Mouse (Mus musculus): ENCODE results near the gene Sbno1. TPM values are rescaled to one million over a fixed set of nuclear protein-coding genes. Genes with fewer than 3 reads are reported as not detected.
"Not testable (repeated sequence)": the region's sequence is repeated elsewhere in the genome, so short reads cannot be mapped to it uniquely, and the experiment has no call there.

The Sbno1 gene
- total RNA-seq, 4 experiments from 2014 or later, result 135 to 183 (median 148) TPM

DNA sequence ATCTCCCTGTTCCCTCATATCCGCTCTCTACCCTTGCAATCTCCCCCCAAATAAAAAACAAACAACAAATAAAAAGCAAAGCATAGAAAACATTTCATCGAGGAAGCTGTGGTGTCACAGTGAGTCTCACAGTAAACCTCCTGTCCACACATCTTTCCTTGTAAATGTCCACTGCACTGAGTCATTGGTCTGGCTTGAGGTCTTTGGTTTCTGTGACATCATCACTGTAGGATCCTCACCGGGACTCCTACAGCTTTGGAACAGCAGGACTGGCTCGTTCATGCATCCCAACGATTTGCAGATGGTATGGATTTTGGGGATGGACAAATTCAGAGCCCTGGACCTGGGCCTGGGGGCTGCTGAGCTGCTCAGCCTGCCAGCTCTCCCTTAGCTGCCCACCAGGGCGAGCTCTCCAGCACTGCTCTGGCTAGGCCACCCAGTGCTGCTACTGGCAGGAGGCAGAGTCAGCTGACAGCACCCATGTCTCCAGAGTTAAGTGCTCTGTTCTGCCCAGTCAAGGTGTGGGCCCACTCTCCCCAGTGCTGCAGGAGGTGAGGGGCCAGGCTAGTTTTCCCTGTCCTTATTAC is 84.0 kb downstream of the Sbno1 start:
- not testable (repeated sequence) for DNase-seq (ENCODE audit: low spot score in 2 of 2)

DNA sequence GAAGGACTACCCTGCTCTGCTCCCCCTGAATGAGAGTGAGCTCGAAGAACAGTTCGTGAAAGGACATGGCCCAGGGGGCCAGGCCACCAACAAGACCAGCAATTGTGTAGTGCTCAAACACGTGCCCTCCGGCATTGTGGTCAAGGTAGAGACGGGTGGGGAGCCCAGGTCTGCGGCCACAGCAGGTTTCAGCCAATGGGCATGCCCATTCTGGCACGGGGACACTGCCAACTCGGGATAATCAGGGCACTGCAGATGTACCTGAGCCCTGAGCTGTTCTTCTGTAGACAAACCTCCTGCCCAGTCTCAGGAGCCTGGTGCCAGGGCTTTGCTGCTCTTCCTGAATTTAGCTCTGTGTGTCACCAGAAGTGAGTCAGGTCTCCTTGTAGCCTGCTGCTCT is 87.0 kb downstream of the Sbno1 start:
- DNase-seq (ENCODE audit: low spot score in 2 of 2), result no peak

DNA sequence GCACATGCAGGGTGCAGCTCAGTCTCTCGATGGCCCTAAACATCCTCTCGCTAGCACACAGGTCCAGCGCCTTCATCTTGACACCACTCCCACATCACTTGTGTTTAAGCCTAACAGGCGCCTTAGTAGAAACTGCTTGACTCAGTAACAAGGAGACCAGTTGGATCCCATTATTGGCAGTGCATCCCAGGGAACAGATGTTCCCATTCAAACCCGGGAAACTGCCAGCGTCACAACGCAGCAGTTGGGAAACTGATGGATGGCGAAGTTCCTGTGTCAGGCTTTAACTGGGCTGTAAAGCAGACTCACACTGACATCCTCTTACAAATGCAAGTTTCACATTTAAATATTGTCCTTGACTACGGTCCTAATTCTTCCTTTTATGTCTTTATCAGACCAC is 87.9 kb downstream of the Sbno1 start:
- DNase-seq (ENCODE audit: low spot score in 2 of 2), result peak; percentile 60 to 69

GRCm38 (mm10) chr5:124337103-124337502 is 88.7 kb downstream of the Sbno1 start:
- no peak for DNase-seq (ENCODE audit: low spot score in 2 of 2)

DNA sequence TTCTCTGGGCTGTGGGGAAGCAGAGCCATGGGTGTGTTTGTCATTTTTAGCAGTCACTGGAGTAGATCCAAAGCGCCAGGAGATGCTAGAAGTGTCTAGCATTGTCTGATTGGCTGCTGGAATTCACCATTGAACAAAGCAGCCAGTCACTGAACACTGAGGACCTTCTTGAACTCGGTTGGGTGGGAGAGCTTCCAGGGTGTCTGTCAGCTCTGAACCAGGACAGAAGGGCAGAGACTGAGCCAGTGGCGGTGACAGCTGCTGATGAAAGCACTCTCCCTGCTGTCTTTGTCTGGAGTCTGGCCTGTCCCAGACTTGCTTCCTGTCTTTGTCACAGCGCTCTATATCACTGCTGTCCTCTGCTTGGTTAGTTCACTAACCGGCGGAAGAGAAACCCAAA is 91.4 kb downstream of the Sbno1 start:
- DNase-seq (ENCODE audit: low spot score in 2 of 2), result peak; percentile 51 to 66

GRCm38 (mm10) chr5:124330086-124330485 is 95.7 kb downstream of the Sbno1 start:
- no peak for DNase-seq (ENCODE audit: low spot score in 2 of 2)

DNA sequence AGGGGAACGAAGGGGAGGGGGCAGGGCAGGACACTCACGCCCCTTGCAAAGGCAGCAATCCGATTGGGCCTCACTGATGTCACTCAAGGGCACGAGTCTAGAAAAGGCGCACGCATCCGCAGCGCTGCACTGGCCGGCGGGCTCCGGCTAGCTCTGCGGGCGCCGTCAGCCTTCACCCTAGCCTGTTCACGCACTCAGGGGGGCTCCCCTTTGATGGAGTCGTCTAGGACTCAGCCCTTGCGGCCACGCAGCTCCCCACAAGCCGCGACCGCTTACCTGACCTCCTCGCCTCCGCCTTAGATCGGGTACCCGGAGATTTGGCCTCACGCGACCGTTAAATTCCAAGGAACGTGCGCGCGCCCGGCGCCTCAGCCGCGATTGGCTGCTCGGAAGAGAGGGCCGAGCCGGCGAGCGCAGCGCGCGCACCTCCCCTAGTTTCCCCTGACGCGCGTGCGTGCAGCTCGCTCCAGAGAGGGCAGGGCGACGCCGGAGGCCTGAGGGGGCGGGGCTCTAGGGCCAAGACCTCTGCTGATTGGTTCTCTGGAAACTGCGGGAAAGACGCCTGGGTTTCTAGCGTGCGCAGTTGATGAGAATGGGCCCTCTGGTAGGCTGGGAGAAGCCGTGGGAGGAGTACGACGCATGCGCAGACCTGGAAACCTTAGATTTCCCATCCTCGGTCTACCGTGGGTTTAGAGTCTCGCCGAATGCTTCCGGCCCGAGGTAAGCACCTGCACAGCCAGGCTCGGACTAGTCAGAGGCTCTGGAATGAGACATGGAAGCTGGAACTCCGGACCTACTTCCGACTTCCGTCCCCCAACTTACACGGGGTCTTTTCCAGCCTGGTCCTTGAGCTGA is 98.1 kb downstream of the Sbno1 start, which contains the start of the genes Mphosph9 and 2810006K23Rik:
TSS of gene Mphosph9 (minus strand) at position 463 of the 855 bp plus-strand sequence.
TSS of gene 2810006K23Rik (plus strand) at position 580 of the 855 bp plus-strand sequence.
- peak; percentile 100 for DNase-seq (ENCODE audit: low spot score in 2 of 2)

GRCm38 (mm10) chr5:124326829-124327228 is 99.0 kb downstream of the Sbno1 start:
- DNase-seq (ENCODE audit: low spot score in 2 of 2), result no peak

Small RNAs within 50 kb of the gene (microRNA-seq; reads per million reads assigned to microRNA genes)
- 1.5 to 2.6 reads per million in 2 experiments for gene Gm27486

Other genes starting within 250 kb of the Sbno1 start
- 100 to 1,000 TPM; 260 to 337 (median 315) TPM for gene Pitpnm2, start 176.2 kb downstream of the Sbno1 start, total RNA-seq (2022)
- gene Mphosph9, start 98.0 kb downstream of the Sbno1 start, total RNA-seq (2022), result 10 to 100 TPM; 17.5 to 26.2 (median 24.9) TPM
- 10 to 100 TPM; 12.3 to 17.1 (median 14.6) TPM for gene 2810006K23Rik, start 97.9 kb downstream of the Sbno1 start, total RNA-seq (2022)
- gene Cdk2ap1, start 62.9 kb downstream of the Sbno1 start, total RNA-seq (2022), result 100 to 1,000 TPM in 2 of 4 experiments, 10 to 100 TPM in 2; 92.2 to 111 (median 102) TPM
- 10 to 100 TPM; 58.2 to 72.4 (median 64.4) TPM for gene Kmt5a, start 13.9 kb upstream of the Sbno1 start, total RNA-seq (2022)
- 10 to 100 TPM; 15.5 to 21.0 (median 17.2) TPM for gene Rilpl2, start 52.4 kb upstream of the Sbno1 start, total RNA-seq (2022)
- gene Snrnp35, start 57.1 kb upstream of the Sbno1 start, total RNA-seq (2022), result 10 to 100 TPM; 25.7 to 31.5 (median 28.6) TPM
- gene Rilpl1, start 105.4 kb upstream of the Sbno1 start, total RNA-seq (2022), result 10 to 100 TPM; 67.1 to 69.2 (median 68.8) TPM
- 100 to 1,000 TPM; 100 to 117 (median 109) TPM for gene Tmed2, start 114.7 kb upstream of the Sbno1 start, total RNA-seq (2022)
- 10 to 100 TPM; 27.5 to 36.8 (median 29.6) TPM for gene Ddx55, start 126.9 kb upstream of the Sbno1 start, total RNA-seq (2022)
- 10 to 100 TPM; 34.2 to 36.9 (median 35.2) TPM for gene Eif2b1, start 153.1 kb upstream of the Sbno1 start, total RNA-seq (2022)
- 10 to 100 TPM; 28.9 to 36.7 (median 31.6) TPM for gene Gtf2h3, start 153.1 kb upstream of the Sbno1 start, total RNA-seq (2022)
- 10 to 100 TPM; 58.9 to 66.3 (median 61.6) TPM for gene Atp6v0a2, start 202.6 kb upstream of the Sbno1 start, total RNA-seq (2022)